Mouse (Mus musculus) ovary, adult 18-20 months (tissue): ENCODE data around the gene Paqr6.
A peak's percentile ranks its signal among the peaks of the same experiment; 100 is the strongest.

Experiments used
- DNase-seq: peaks from one replicate; pipeline ENCODE4 v3.0.0; 2022; ENCODE audit warnings: low spot score, mixed read lengths

Paqr6 gene

DNA sequence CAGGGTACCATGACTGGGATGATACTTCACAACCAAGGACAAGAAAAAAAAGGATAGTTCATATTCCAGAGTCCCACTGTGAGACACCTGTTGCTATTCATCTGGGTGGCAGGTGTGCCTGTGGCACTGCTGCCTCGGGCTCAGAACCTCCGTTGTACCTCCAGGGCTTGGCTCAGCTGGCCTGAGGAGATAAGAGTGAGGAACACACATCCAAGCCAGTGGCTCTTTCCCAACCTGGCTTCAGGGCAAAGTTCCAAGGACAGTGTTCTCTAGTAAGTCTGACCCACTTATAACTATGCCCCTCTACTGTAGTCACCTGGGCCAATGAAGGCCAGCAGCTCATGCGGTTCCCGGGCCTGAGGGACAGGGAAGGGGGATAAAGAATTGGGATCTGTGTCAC lies 47.3 kb downstream of the Paqr6 start:
- DNase-seq: no peak

- no peak for DNase-seq
Measured at GRCm38 (mm10) chr3:88412636-88413035, 48.3 kb downstream of the Paqr6 start.

- peak; percentile 67 for DNase-seq
Measured at GRCm38 (mm10) chr3:88415668-88416067, 51.3 kb downstream of the Paqr6 start.

DNA sequence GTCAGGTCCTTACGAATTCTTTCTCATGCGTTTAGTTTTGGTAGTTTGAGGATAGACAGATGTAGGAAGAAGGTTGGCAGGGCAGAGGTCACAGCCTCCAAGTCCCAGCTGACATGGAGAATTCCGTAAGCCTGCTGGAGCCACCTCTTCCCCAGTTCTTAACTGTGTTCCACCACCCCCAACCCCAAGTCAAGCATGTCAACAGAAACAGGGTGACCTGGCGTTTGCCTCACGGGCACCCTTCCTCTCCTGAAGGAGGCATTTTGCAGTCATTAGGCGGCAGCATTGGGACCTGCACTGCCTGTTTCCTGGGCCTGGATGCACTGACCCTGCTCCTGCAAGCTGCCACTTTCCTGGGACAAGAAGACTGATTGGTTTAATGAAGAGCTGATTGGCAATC lies 53.6 kb downstream of the Paqr6 start:
- no peak for DNase-seq
